Mouse (Mus musculus): ENCODE results near the gene Cd3g.

DNA sequence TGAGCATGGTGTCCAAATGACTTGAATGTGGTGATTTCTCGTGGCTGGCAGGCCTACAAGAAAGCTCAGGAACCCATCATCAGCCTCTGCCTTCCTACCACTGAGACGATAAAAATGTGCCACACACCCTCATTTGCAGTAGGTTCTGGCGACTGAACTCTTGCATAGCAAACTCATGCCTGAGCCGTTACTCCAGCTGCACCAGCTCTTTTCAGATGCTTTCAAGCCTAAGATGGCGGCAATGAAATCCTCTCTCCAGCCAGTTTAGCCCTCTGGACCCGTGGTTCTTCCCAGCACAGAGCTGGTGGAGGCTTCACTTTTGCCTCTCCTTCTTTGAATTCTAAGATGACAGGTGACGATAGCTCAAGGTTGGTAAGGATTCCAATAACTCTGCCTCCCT, 425 bp downstream of the Cd3g start:
- TF ChIP-seq CTCF (IDR thresholded peaks at IDR 0.05; ENCODE audit: borderline replicate concordance, insufficient read depth, low read depth, low read length) (no peak), POLR2A (IDR thresholded peaks at IDR 0.05; ENCODE audit: borderline replicate concordance, insufficient read depth, low read length) (no peak)
